Mouse (Mus musculus): ENCODE data around the gene Slc17a1. TPM values are rescaled to one million over a fixed set of nuclear protein-coding genes. Genes with fewer than 3 reads are reported as not detected.

The Slc17a1 gene
- polyA plus RNA-seq (2017; shearing (Covaris generic)) = not detected

GRCm38 (mm10) chr13:23867405-23867804 lies at the start of gene Slc17a1:
Gene Slc17a1 (plus strand): TSS chr13:23867750.

GRCm38 (mm10) chr13:23839308-23839707 lies 28.2 kb upstream of the Slc17a1 start, which contains the start of gene Slc17a3:
Gene Slc17a3 (plus strand): TSS chr13:23839434.

GRCm38 (mm10) chr13:23914376-23915167 lies 47.0 kb downstream of the Slc17a1 start, which contains the start of gene Slc17a4:
Gene Slc17a4 (minus strand): TSS chr13:23915009.

GRCm38 (mm10) chr13:23933421-23934210 lies 66.1 kb downstream of the Slc17a1 start, which contains the start of gene Hist1h2ba:
Gene Hist1h2ba (minus strand): TSS chr13:23934156.

GRCm38 (mm10) chr13:23934211-23934520 lies 66.6 kb downstream of the Slc17a1 start, which contains the start of gene Hist1h2aa:
Gene Hist1h2aa (plus strand): TSS chr13:23934462.

Other genes starting within 250 kb of the Slc17a1 start
- 5.0 TPM for gene Hist1h2be, start 246.6 kb upstream of the Slc17a1 start, polyA plus RNA-seq (2017; shearing (Covaris generic))
- gene Hist1h1e, start 245.2 kb upstream of the Slc17a1 start, polyA plus RNA-seq (2017; shearing (Covaris generic)) = 15.3 TPM
- gene Hist1h2ac, start 183.8 kb upstream of the Slc17a1 start, polyA plus RNA-seq (2017; shearing (Covaris generic)) = 0.24 TPM
- gene Hist1h2bc, start 183.6 kb upstream of the Slc17a1 start, polyA plus RNA-seq (2017; shearing (Covaris generic)) = 13.7 TPM
- not detected for gene Hist1h1t, start 171.9 kb upstream of the Slc17a1 start, polyA plus RNA-seq (2017; shearing (Covaris generic))
- gene Hist1h4c, start 169.3 kb upstream of the Slc17a1 start, polyA plus RNA-seq (2017; shearing (Covaris generic)) = 4.1 TPM
- gene Hfe, start 156.9 kb upstream of the Slc17a1 start, polyA plus RNA-seq (2017; shearing (Covaris generic)) = 0.76 TPM
- gene Hist1h1c, start 128.9 kb upstream of the Slc17a1 start, polyA plus RNA-seq (2017; shearing (Covaris generic)) = 15.9 TPM
- not detected for gene Hist1h3c, start 122.1 kb upstream of the Slc17a1 start, polyA plus RNA-seq (2017; shearing (Covaris generic))
- gene Hist1h2bb, start 121.0 kb upstream of the Slc17a1 start, polyA plus RNA-seq (2017; shearing (Covaris generic)) = 1.2 TPM
- 2.7 TPM for gene Hist1h2ab, start 116.6 kb upstream of the Slc17a1 start, polyA plus RNA-seq (2017; shearing (Covaris generic))
- not detected for gene Hist1h3b, start 115.5 kb upstream of the Slc17a1 start, polyA plus RNA-seq (2017; shearing (Covaris generic))
- 18.1 TPM for gene Hist1h4b, start 110.7 kb upstream of the Slc17a1 start, polyA plus RNA-seq (2017; shearing (Covaris generic))
- not detected for gene Hist1h4a, start 106.5 kb upstream of the Slc17a1 start, polyA plus RNA-seq (2017; shearing (Covaris generic))
- gene Hist1h3a, start 105.4 kb upstream of the Slc17a1 start, polyA plus RNA-seq (2017; shearing (Covaris generic)) = 2.4 TPM
- 1.8 TPM for gene Hist1h1a, start 104.1 kb upstream of the Slc17a1 start, polyA plus RNA-seq (2017; shearing (Covaris generic))
- gene Trim38, start 97.8 kb upstream of the Slc17a1 start, polyA plus RNA-seq (2017; shearing (Covaris generic)) = not detected
- not detected for gene Slc17a2, start 60.8 kb upstream of the Slc17a1 start, polyA plus RNA-seq (2017; shearing (Covaris generic))
- gene Slc17a3, start 28.3 kb upstream of the Slc17a1 start, polyA plus RNA-seq (2017; shearing (Covaris generic)) = not detected
- gene Slc17a4, start 47.3 kb downstream of the Slc17a1 start, polyA plus RNA-seq (2017; shearing (Covaris generic)) = not detected
- not detected for gene Hist1h2ba, start 66.4 kb downstream of the Slc17a1 start, polyA plus RNA-seq (2017; shearing (Covaris generic))
- not detected for gene Hist1h2aa, start 66.7 kb downstream of the Slc17a1 start, polyA plus RNA-seq (2017; shearing (Covaris generic))
- not detected for gene Scgn, start 123.5 kb downstream of the Slc17a1 start, polyA plus RNA-seq (2017; shearing (Covaris generic))